Mouse (Mus musculus): ENCODE results near the gene Mutyh. TPM values are rescaled to one million over a fixed set of nuclear protein-coding genes. Genes with fewer than 3 reads are reported as not detected.

The Mutyh gene
- polyA plus RNA-seq, 1 experiment: 4.9 TPM

GRCm38 (mm10) chr4:116786587-116786986 lies 20.9 kb upstream of the Mutyh start:
- H3K4me3 ChIP-seq (ENCODE audit: insufficient read depth, low read length): no peak overlapping the region
- H3K27ac ChIP-seq (ENCODE audit: insufficient read depth, low read depth, low read length): no peak overlapping the region
- TF ChIP-seq POLR2A (IDR thresholded peaks at IDR 0.05; ENCODE audit: borderline replicate concordance, low read depth, low read length) (no peak), CTCF (IDR thresholded peaks at IDR 0.05; ENCODE audit: low read depth, low read length) (0 out of 2 replicates have a peak, but pooled peaks have one; percentile 13)
- peaks cover 10% of the 10 kb centered on the region for H3K4me1 ChIP-seq (ENCODE audit: control insufficient read depth, insufficient read depth, low read length)

- peak overlapping the region; percentile 21; the same call in 1 of the 2 replicates for H3K4me3 ChIP-seq (ENCODE audit: insufficient read depth, low read length)
Observed at GRCm38 (mm10) chr4:116787985-116788760, 19.4 kb upstream of the Mutyh start.

DNA sequence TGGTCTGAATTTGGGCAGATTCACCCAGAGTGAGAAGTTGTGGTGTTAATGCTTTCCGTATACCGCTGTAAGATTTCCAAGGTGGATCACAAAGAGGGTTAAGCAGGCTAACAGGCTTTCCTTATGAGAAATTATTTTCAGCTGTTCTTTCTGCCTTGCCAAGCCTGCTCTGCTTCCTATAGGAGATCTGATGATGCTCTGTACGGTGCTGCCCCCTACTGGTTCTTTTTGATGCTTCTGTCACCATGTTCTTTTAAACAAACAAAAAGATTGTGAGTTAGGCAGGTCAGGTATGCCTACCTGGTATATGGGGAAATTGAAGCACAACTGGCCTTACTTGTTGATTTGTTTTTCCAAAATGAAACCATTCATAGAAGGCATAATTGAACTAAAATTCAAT lies 18.6 kb upstream of the Mutyh start:
- TF ChIP-seq POLR2A (IDR thresholded peaks at IDR 0.05; ENCODE audit: borderline replicate concordance, low read depth, low read length) (no peak), CTCF (IDR thresholded peaks at IDR 0.05; ENCODE audit: low read depth, low read length) (no peak)
- Histone ChIP-seq H3K27ac (ENCODE audit: insufficient read depth, low read depth, low read length) (peak overlapping the region; percentile 88), H3K4me3 (ENCODE audit: insufficient read depth, low read length) (peak overlapping the region; percentile 15; the same call in 1 of the 2 replicates), H3K4me1 (ENCODE audit: control insufficient read depth, insufficient read depth, low read length) (peaks cover 9% of the 10 kb centered on the region)

More at GRCm38 (mm10) chr4:116787985-116788760, 19.4 kb upstream of the Mutyh start:
- Histone ChIP-seq H3K27ac (ENCODE audit: insufficient read depth, low read depth, low read length) (peak overlapping the region; percentile 88), H3K4me1 (ENCODE audit: control insufficient read depth, insufficient read depth, low read length) (peaks cover 9% of the 10 kb centered on the region)
- TF ChIP-seq CTCF (IDR thresholded peaks at IDR 0.05; ENCODE audit: low read depth, low read length): no peak
- no peak for TF ChIP-seq POLR2A (IDR thresholded peaks at IDR 0.05; ENCODE audit: borderline replicate concordance, low read depth, low read length)

DNA sequence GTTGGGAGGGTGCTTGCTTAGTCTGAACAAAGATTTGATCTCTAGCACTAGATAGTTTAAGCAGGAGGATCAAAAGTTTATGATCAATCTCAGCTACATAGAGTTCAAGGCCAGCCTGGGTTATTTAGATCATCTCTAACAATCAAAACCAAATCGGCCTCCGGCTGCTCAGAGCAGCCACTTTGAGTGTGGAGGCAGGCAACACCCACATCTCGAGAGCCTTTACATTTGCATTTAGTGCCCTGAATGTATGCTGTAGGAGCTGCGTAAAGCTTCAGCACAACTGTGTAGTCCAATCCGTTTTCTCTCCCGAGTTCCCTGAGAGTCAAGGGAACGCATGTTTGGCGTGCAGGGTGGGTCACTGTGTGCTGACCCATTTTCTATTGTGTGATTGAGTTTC lies 15.1 kb upstream of the Mutyh start:
- Histone ChIP-seq H3K4me1 (ENCODE audit: control insufficient read depth, insufficient read depth, low read length) (peaks cover 4% of the 10 kb centered on the region), H3K27ac (ENCODE audit: insufficient read depth, low read depth, low read length) (no peak overlapping the region), H3K4me3 (ENCODE audit: insufficient read depth, low read length) (no peak overlapping the region)
- TF ChIP-seq CTCF (IDR thresholded peaks at IDR 0.05; ENCODE audit: low read depth, low read length) (no peak), POLR2A (IDR thresholded peaks at IDR 0.05; ENCODE audit: borderline replicate concordance, low read depth, low read length) (no peak)

- no peak overlapping the region for H3K27ac ChIP-seq (ENCODE audit: insufficient read depth, low read depth, low read length)
- no peak overlapping the region for H3K4me3 ChIP-seq (ENCODE audit: insufficient read depth, low read length)
- TF ChIP-seq CTCF (IDR thresholded peaks at IDR 0.05; ENCODE audit: low read depth, low read length): no peak
- TF ChIP-seq POLR2A (IDR thresholded peaks at IDR 0.05; ENCODE audit: borderline replicate concordance, low read depth, low read length): no peak
- H3K4me1 ChIP-seq (ENCODE audit: control insufficient read depth, insufficient read depth, low read length): no peaks in the 10 kb centered on the region
Observed at GRCm38 (mm10) chr4:116794273-116794672, 13.2 kb upstream of the Mutyh start.

DNA sequence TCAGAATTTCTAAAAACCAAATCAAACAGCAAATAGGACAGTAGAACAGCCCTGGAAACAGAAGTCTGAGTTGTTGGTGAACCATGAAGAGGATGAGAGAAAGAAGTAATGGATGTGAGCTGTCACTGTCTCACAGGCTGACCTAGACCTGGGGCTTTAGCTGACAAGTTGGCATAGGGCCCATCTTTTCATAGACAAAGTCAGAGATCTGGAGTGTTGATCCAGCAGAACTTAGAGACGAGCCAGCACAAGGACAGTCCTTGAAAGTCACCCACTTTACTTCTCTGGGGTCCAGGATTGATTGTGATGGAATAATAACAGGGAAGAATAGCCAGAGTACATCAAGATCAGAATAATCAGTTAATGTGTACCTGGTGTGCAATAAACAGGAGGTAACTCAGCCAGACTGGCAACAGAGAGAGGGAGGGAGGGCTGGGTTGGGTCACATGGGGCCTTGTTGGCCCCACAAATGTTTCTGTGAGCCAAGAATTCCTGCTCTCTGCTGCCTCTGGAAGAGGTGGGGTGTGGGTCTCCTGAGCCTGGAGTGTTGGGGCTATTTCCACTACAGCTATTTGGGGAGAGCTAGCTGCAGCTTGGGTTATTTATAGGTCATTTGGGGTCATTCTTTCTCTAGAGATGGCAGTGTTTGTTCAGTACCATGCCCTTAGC lies 10.9 kb upstream of the Mutyh start:
- TF ChIP-seq POLR2A (IDR thresholded peaks at IDR 0.05; ENCODE audit: borderline replicate concordance, low read depth, low read length): no peak
- TF ChIP-seq CTCF (IDR thresholded peaks at IDR 0.05; ENCODE audit: low read depth, low read length): no peak
- H3K4me3 ChIP-seq (ENCODE audit: insufficient read depth, low read length): no peak overlapping the region
- no peak overlapping the region for H3K27ac ChIP-seq (ENCODE audit: insufficient read depth, low read depth, low read length)
- H3K4me1 ChIP-seq (ENCODE audit: control insufficient read depth, insufficient read depth, low read length): no peaks in the 10 kb centered on the region

GRCm38 (mm10) chr4:116799901-116800300 lies 7.6 kb upstream of the Mutyh start:
- Histone ChIP-seq H3K4me3 (ENCODE audit: insufficient read depth, low read length) (no peak overlapping the region), H3K4me1 (ENCODE audit: control insufficient read depth, insufficient read depth, low read length) (no peaks in the 10 kb centered on the region), H3K27ac (ENCODE audit: insufficient read depth, low read depth, low read length) (no peak overlapping the region)
- TF ChIP-seq POLR2A (IDR thresholded peaks at IDR 0.05; ENCODE audit: borderline replicate concordance, low read depth, low read length) (no peak), CTCF (IDR thresholded peaks at IDR 0.05; ENCODE audit: low read depth, low read length) (no peak)

GRCm38 (mm10) chr4:116811012-116811411 lies 3.5 kb downstream of the Mutyh start:
- no peak overlapping the region for H3K27ac ChIP-seq (ENCODE audit: insufficient read depth, low read depth, low read length)
- H3K4me1 ChIP-seq (ENCODE audit: control insufficient read depth, insufficient read depth, low read length): peaks cover 6% of the 10 kb centered on the region
- no peak overlapping the region for H3K4me3 ChIP-seq (ENCODE audit: insufficient read depth, low read length)
- TF ChIP-seq CTCF (IDR thresholded peaks at IDR 0.05; ENCODE audit: low read depth, low read length) (no peak), POLR2A (IDR thresholded peaks at IDR 0.05; ENCODE audit: borderline replicate concordance, low read depth, low read length) (no peak)

DNA sequence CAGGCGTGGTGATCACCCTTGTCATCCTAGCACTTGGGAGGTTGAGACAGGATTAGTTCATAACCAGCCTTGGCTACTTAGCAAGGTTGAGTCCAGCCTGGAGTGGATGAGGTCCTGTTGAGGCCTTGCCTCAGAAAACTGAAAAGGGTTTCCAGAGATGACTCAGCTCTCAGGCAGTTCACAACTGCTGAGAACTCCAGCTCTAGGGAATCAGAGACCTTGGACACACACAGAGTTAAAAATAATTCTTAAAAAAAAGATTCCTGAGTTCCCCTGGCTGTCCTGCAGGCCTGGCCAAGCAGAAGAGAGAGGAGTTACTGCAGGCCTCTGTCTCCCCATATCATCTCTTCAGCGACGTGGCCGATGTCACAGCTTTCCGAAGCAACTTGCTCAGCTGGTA lies 7.8 kb downstream of the Mutyh start:
- TF ChIP-seq POLR2A (IDR thresholded peaks at IDR 0.05; ENCODE audit: borderline replicate concordance, low read depth, low read length): no peak
- TF ChIP-seq CTCF (IDR thresholded peaks at IDR 0.05; ENCODE audit: low read depth, low read length): no peak
- Histone ChIP-seq H3K27ac (ENCODE audit: insufficient read depth, low read depth, low read length) (no peak overlapping the region), H3K4me1 (ENCODE audit: control insufficient read depth, insufficient read depth, low read length) (no peaks in the 10 kb centered on the region), H3K4me3 (ENCODE audit: insufficient read depth, low read length) (no peak overlapping the region)

- H3K27ac ChIP-seq (ENCODE audit: insufficient read depth, low read depth, low read length): no peak overlapping the region
- TF ChIP-seq CTCF (IDR thresholded peaks at IDR 0.05; ENCODE audit: low read depth, low read length): no peak
- no peak for TF ChIP-seq POLR2A (IDR thresholded peaks at IDR 0.05; ENCODE audit: borderline replicate concordance, low read depth, low read length)
- peaks cover 4% of the 10 kb centered on the region; the same call in 1 of the 2 replicates for H3K4me1 ChIP-seq (ENCODE audit: control insufficient read depth, insufficient read depth, low read length)
- no peak overlapping the region for H3K4me3 ChIP-seq (ENCODE audit: insufficient read depth, low read length)
Observed at GRCm38 (mm10) chr4:116817486-116817885, 10.0 kb downstream of the Mutyh start.
